Mouse (Mus musculus) embryonic fibroblast, embryonic 13.5 days (primary cell): ENCODE data around the gene Sphk2.

Source experiments
- CTCF ChIP-seq: IDR thresholded peaks from 2 replicates; pipeline ENCODE4 v1.5.1; 2011; ENCODE audit warnings: mild to moderate bottlenecking, control low read depth, low read length, moderate library complexity, borderline replicate concordance; ENCODE audit not compliant: insufficient read depth
- POLR2A ChIP-seq: IDR thresholded peaks from 2 replicates; pipeline ENCODE4 v1.6.1; 2011; ENCODE audit warnings: low read depth, mild to moderate bottlenecking, control low read depth, low read length, moderate library complexity

DNA sequence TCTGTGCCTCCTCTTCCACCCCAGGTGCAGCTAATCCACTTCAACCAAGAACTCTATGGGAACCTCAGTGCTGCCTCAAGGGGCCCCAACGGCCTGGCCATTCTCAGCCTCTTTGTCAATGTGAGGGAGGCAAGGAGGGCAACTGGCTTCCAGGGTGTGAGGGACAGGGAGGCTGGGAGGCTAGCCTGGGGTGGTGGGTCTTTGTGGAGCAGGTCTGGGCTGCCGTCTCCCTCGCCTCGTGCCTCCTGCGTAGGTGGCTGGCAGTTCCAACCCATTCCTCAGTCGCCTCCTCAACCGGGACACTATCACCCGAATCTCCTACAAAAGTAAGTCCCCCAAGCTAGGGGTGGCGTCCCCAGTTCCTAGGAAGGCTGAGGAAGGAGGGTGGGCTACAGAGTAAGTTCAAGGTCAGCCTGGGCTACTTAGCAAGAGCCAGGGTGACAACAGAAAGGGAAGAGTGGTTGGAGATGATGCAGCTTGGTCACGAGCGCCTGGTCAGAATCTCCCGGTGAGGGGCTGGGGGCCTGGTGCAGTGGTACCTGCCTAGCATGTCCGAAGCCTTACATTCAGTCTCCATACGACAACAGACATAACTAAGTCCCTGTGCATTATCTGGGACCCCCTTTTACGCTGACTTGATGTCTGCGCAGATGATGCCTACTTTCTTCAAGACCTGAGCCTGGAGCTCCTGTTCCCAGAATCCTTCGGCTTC lies 14.8 kb downstream of the Sphk2 start:
- TF ChIP-seq POLR2A = no peak
- no peak for TF ChIP-seq CTCF
